Mouse (Mus musculus): ENCODE data around the gene Gm3646. TPM values are rescaled to one million over a fixed set of nuclear protein-coding genes. Genes with fewer than 3 reads are reported as not detected.
A peak's percentile ranks its signal among the peaks of the same experiment; 100 is the strongest.

Gm3646 gene
- polyA plus RNA-seq, 2 experiments, result not detected

- no peak for TF ChIP-seq EP300 (IDR thresholded peaks at IDR 0.05; ENCODE audit: low read depth)
- no peak for TF ChIP-seq CTCF (IDR thresholded peaks at IDR 0.05; ENCODE audit: low read depth)
- WGBS (ENCODE audit: insufficient replicate concordance), result 29% methylated on average over 3 of the region's 3 CpGs
- Histone ChIP-seq H3K27ac (no peak overlapping the region), H3K4me2 (ENCODE audit: low read depth) (no peak overlapping the region), H3K4me3 (ENCODE audit: insufficient read depth in 1 of 2, low read depth in 2 of 2, low read length in 2 of 2) (no peak overlapping the region), H3K4me1 (replicated peaks; ENCODE audit: control insufficient read depth in 2 of 2, insufficient read depth in 2 of 2, low read length in 1 of 2) (peaks cover 0 to 11% of the 10 kb centered on the region in 2 experiments; a peak in 2 of 4 replicates), H3K9me3 (ENCODE audit: control insufficient read depth, low read length) (no peaks in the 10 kb centered on the region), H3K27me3 (ENCODE audit: control insufficient read depth, insufficient read depth, low read length) (no peaks in the 10 kb centered on the region), H3K36me3 (replicated peaks; ENCODE audit: control insufficient read depth, insufficient read depth, low read depth) (no peaks in the 10 kb centered on the region), H3K9ac (replicated peaks) (no peak overlapping the region)
- peak; percentile 71 for ATAC-seq (ENCODE audit: insufficient read depth)
- no peak for DNase-seq (ENCODE audit: low read depth in 3 of 3, low spot score in 3 of 3)
These were observed 32.6 kb downstream of the Gm3646 start for GRCm38 (mm10) chr1:39772401-39773095.

- H3K27ac ChIP-seq, result no peak overlapping the region
- TF ChIP-seq EP300 (IDR thresholded peaks at IDR 0.05; ENCODE audit: low read depth), result no peak
- TF ChIP-seq CTCF (IDR thresholded peaks at IDR 0.05; ENCODE audit: low read depth), result no peak
- no peaks in the 10 kb centered on the region for H3K27me3 ChIP-seq (ENCODE audit: control insufficient read depth, insufficient read depth, low read length)
- no peak overlapping the region for H3K4me3 ChIP-seq (ENCODE audit: insufficient read depth in 1 of 2, low read depth in 2 of 2, low read length in 2 of 2)
- ATAC-seq (ENCODE audit: insufficient read depth) (no peak), DNase-seq (ENCODE audit: low read depth in 3 of 3, low spot score in 3 of 3) (no peak)
- H3K9ac ChIP-seq (replicated peaks), result no peak overlapping the region
- H3K4me2 ChIP-seq (ENCODE audit: low read depth), result no peak overlapping the region
- peaks cover 0 to 11% of the 10 kb centered on the region in 2 experiments; a peak in 2 of 4 replicates for H3K4me1 ChIP-seq (replicated peaks; ENCODE audit: control insufficient read depth in 2 of 2, insufficient read depth in 2 of 2, low read length in 1 of 2)
- H3K36me3 ChIP-seq (replicated peaks; ENCODE audit: control insufficient read depth, insufficient read depth, low read depth), result no peaks in the 10 kb centered on the region
- no peaks in the 10 kb centered on the region for H3K9me3 ChIP-seq (ENCODE audit: control insufficient read depth, low read length)
- 58% methylated on average over 5 of the region's 5 CpGs for WGBS (ENCODE audit: insufficient replicate concordance)
These were observed 34.7 kb downstream of the Gm3646 start for GRCm38 (mm10) chr1:39770436-39770835.

- DNase-seq (ENCODE audit: low read depth in 3 of 3, low spot score in 3 of 3), result no peak
- Histone ChIP-seq H3K9ac (replicated peaks) (no peak overlapping the region), H3K4me2 (ENCODE audit: low read depth) (no peak overlapping the region), H3K9me3 (ENCODE audit: control insufficient read depth, low read length) (no peaks in the 10 kb centered on the region), H3K4me3 (ENCODE audit: insufficient read depth in 1 of 2, low read depth in 2 of 2, low read length in 2 of 2) (no peak overlapping the region), H3K36me3 (replicated peaks; ENCODE audit: control insufficient read depth, insufficient read depth, low read depth) (no peaks in the 10 kb centered on the region), H3K27ac (no peak overlapping the region), H3K4me1 (replicated peaks; ENCODE audit: control insufficient read depth in 2 of 2, insufficient read depth in 2 of 2, low read length in 1 of 2) (peaks cover 0 to 10% of the 10 kb centered on the region in 2 experiments; a peak in 2 of 4 replicates), H3K27me3 (ENCODE audit: control insufficient read depth, insufficient read depth, low read length) (no peaks in the 10 kb centered on the region)
- ATAC-seq (ENCODE audit: insufficient read depth), result no peak
- 46% methylated on average over 3 of the region's 3 CpGs for WGBS (ENCODE audit: insufficient replicate concordance)
- TF ChIP-seq CTCF (IDR thresholded peaks at IDR 0.05; ENCODE audit: low read depth) (no peak), EP300 (IDR thresholded peaks at IDR 0.05; ENCODE audit: low read depth) (no peak)
These were observed 37.1 kb downstream of the Gm3646 start for GRCm38 (mm10) chr1:39768017-39768416.

GRCm38 (mm10) chr1:39765854-39766493 is 39.2 kb downstream of the Gm3646 start:
- Histone ChIP-seq H3K27me3 (ENCODE audit: control insufficient read depth, insufficient read depth, low read length) (no peaks in the 10 kb centered on the region), H3K9me3 (ENCODE audit: control insufficient read depth, low read length) (no peaks in the 10 kb centered on the region), H3K4me3 (ENCODE audit: insufficient read depth in 1 of 2, low read depth in 2 of 2, low read length in 2 of 2) (no peak overlapping the region), H3K4me2 (ENCODE audit: low read depth) (no peak overlapping the region), H3K27ac (no peak overlapping the region), H3K36me3 (replicated peaks; ENCODE audit: control insufficient read depth, insufficient read depth, low read depth) (no peaks in the 10 kb centered on the region), H3K4me1 (replicated peaks; ENCODE audit: control insufficient read depth in 2 of 2, insufficient read depth in 2 of 2, low read length in 1 of 2) (peaks cover 0 to 12% of the 10 kb centered on the region in 2 experiments; a peak in 3 of 4 replicates), H3K9ac (replicated peaks) (no peak overlapping the region)
- no peak for DNase-seq (ENCODE audit: low read depth in 3 of 3, low spot score in 3 of 3)
- no peak for ATAC-seq (ENCODE audit: insufficient read depth)
- TF ChIP-seq EP300 (IDR thresholded peaks at IDR 0.05; ENCODE audit: low read depth) (no peak), CTCF (IDR thresholded peaks at IDR 0.05; ENCODE audit: low read depth) (no peak)
- WGBS (ENCODE audit: insufficient replicate concordance), result 63% methylated on average over 7 of the region's 7 CpGs

- no peaks in the 10 kb centered on the region for H3K9me3 ChIP-seq (ENCODE audit: control insufficient read depth, low read length)
- no peaks in the 10 kb centered on the region for H3K36me3 ChIP-seq (replicated peaks; ENCODE audit: control insufficient read depth, insufficient read depth, low read depth)
- DNase-seq (ENCODE audit: low read depth in 3 of 3, low spot score in 3 of 3) (peak in 2 of 3 experiments; percentile 20 to 28), ATAC-seq (ENCODE audit: insufficient read depth) (no peak)
- TF ChIP-seq CTCF (IDR thresholded peaks at IDR 0.05; ENCODE audit: low read depth) (no peak), EP300 (IDR thresholded peaks at IDR 0.05; ENCODE audit: low read depth) (no peak)
- peak overlapping the region; percentile 45 for H3K4me2 ChIP-seq (ENCODE audit: low read depth)
- 3% methylated on average over 10 of the region's 10 CpGs for WGBS (ENCODE audit: insufficient replicate concordance)
- no peak overlapping the region for H3K9ac ChIP-seq (replicated peaks)
- H3K27ac ChIP-seq, result no peak overlapping the region
- H3K4me1 ChIP-seq (replicated peaks; ENCODE audit: control insufficient read depth in 2 of 2, insufficient read depth in 2 of 2, low read length in 1 of 2), result peaks cover 0 to 16% of the 10 kb centered on the region in 2 experiments; a peak in 3 of 4 replicates
- no peak overlapping the region for H3K4me3 ChIP-seq (ENCODE audit: insufficient read depth in 1 of 2, low read depth in 2 of 2, low read length in 2 of 2)
- no peaks in the 10 kb centered on the region for H3K27me3 ChIP-seq (ENCODE audit: control insufficient read depth, insufficient read depth, low read length)
These were observed 43.1 kb downstream of the Gm3646 start for GRCm38 (mm10) chr1:39762025-39762370.
